Mouse (Mus musculus) gastrocnemius, adult 8-10 months (tissue): ENCODE measurements around the gene Gm17455. TPM values are rescaled to one million over a fixed set of nuclear protein-coding genes. Genes with fewer than 3 reads are reported as not detected.

Source experiments
- DNase-seq, 2 experiments: peaks; one replicate each; pipeline ENCODE4 v3.0.0; 2022; ENCODE audit warnings: low spot score in 2 of 2
- total RNA-seq, 4 experiments: library from RNA; stranded (reverse); gene quantifications; 2 replicates each; pipeline ENCODE4 v1.2.4; 2022

The Gm17455 gene
- total RNA-seq, 4 experiments from 2014 or later = not detected

DNA sequence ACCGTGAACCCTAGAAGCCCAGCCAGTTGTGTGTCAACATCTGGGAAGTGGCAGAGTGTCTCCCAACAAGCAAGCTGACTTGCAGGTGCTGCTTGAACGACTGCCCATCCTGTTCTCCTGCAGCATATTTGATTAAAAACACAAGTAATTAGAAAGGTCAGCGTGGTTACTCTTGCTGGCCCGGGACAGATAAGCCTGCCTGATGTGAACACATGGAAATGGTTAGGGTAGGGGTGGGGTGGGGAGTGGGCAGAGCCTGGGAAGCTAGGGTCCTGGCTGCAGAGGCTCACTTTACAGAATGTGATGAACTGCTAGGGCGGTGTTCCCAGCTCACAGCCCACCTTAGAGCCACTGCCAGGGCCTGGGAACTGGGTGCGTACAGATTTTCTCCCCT, 26.0 kb upstream of the Gm17455 start:
- DNase-seq = no peak

DNA sequence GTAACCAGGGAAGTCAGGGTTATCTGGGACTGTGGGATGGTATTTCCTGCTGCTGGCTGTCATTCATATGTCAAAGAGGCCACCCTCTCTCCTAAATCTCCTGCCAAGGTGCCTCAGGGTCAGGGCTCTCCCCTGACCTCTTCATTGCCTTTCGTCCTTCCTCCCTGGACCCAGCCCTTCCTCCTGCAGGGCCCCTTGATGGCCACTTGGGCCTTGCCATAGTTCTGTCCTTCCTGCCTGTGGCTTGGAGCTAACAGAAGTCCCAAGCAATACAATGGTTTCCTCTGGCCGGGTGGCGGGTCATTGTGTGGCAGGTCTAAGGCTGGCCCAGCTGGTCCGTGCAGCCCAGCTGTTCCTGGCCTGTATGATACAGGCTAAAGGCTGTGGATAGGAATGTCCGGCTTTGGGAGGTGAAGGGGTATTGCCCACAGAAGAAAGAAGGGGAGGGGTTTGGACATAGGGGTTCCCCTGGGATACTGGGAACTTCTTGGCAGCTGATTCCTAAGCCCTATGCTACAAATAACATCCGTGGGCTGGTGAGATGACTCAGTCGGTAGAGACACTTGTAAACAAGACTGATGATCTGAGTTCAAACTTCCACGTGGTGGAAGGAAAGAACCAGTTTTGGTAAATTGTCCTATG, 25.5 kb upstream of the Gm17455 start:
- DNase-seq = peak in 1 of 2 experiments; percentile 27

DNA sequence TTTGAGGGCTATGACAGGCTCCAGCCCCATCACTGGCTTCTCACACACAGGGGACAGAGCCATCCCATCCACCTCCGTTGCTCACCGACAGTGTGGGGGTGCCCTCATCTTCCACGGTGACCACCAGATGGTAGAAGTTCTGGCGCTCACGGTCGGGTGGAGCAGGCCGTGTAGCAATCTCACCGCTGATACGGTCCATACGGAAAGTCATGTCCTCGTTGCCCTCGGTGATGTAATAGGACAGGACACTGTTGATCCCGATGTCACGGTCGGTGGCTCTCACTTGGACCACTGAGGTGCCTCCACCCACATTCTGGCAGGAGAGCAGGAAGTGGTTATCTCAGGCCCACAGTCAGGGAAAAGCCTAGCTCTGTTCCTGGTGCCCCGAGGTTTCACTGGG, 22.8 kb upstream of the Gm17455 start:
- no peak for DNase-seq

DNA sequence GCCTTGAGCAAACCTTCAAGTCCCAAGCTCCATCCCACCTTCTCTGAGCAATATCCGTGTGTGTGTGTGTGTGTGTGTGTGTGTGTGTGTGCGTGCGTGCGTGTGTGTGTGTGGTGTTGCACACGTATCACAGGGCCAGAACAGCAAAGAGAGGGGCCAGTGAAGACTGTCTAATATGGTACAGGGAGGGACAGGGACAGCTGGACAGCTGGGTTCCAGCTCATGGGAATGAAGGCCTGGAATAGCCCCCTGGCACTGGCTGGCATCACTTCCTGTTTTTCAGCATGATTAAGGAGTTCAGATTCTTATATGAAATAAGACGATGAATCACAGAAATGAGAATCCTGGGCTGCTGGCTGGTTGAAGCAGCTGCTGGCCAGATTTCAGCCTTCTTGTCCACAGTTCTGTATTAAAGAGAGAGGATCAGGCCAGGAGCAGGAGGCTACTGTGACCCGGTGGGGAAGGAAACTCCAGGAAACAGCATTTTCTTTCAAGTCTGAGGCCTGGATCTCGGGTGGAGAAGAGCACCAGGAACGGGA, 20.0 kb upstream of the Gm17455 start:
- no peak for DNase-seq

DNA sequence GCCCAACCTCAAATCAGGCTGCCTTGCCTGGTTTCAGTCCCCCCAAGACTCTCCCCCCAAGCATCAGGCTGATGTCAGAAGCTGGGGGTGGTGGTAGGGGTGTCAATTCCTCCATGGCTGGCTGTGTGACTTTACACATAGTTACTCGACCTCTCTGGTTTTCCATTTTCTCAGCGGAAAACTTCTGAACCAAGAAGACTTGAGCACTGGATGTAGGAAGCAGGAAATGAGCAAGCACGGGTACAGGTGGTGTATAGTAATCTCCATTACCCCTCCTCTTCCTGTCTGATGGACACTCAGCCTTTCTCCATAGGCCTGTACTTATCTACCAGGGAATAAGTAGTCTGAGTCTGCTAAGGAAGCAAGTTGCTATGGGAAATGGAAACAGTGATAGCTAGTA, 19.3 kb upstream of the Gm17455 start:
- DNase-seq = no peak

DNA sequence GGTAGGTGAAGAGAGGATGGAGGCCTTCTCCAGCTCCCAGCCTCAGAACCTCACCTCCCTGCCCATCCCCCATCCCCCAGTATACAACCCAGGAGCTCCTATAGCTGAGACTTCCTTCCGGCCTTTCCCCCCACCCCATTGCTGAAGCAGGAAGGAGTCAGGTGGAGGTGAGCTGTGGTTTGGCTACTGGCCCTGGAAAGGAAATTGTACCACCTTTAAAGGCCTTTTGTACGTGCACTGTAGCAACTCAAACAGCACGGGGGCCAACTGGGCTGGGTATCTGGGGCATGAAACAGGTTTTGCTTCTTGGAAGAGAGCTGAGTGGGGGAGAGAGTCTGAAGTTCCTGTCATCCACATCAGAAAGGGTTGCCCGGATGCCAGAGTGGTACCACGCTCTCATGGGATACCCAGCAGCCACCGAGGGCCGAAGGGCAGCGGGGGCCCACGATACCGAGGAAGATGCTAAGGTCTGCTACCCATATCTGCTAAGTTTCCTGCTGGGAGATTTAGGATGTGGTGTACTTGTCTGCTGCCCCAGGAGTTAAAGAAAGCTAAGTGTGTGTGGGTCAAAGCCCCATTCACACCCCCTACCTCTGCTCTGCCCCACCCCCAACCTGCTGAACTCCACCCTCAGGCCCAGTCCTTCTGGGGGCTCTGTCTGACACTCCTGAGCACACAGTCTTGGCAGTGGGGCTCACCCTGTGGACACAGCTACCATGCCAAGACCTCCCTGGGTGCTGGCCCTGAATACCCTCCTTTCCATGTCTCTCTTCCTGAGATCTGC, 18.2 kb upstream of the Gm17455 start:
- DNase-seq = no peak

DNA sequence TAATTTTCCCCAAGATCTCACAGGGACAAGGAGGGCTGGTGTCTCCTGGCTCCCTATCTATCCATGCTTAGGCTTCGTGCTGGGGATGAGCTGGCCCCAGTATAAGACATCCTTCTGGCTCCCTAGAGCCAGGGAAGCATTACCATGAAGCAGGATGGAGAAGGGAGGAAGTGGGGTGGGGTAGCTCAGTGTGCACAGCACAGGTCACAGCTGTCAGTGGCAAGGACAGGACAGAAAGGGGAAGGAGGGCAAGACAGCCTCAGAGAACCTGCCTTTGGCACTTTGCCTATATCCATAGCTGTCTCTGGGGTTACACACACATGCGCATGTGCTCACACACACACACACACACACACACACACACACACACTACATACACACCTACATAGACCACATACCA, 11.2 kb upstream of the Gm17455 start:
- no peak for DNase-seq

DNA sequence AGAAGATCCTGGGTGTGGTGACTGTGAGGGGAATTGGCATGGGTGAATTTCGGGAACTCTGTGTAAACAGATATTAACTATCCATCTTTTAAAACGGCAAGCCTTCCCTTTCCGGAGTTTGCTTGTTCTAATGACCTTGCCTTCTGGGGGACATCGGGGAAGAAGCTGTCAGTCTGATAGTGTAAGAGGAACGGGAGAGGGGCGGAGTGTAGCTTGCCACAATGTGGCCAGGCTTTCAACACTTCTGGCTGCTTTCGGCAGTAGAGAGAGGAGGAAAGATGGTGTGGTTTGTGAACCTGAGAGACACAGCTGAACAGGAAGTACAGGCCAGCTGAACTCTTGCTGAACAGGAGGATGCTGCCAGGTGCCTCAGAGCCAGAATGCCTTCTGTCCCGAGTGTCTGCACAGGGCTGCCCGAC, 10.1 kb upstream of the Gm17455 start:
- no peak for DNase-seq

DNA sequence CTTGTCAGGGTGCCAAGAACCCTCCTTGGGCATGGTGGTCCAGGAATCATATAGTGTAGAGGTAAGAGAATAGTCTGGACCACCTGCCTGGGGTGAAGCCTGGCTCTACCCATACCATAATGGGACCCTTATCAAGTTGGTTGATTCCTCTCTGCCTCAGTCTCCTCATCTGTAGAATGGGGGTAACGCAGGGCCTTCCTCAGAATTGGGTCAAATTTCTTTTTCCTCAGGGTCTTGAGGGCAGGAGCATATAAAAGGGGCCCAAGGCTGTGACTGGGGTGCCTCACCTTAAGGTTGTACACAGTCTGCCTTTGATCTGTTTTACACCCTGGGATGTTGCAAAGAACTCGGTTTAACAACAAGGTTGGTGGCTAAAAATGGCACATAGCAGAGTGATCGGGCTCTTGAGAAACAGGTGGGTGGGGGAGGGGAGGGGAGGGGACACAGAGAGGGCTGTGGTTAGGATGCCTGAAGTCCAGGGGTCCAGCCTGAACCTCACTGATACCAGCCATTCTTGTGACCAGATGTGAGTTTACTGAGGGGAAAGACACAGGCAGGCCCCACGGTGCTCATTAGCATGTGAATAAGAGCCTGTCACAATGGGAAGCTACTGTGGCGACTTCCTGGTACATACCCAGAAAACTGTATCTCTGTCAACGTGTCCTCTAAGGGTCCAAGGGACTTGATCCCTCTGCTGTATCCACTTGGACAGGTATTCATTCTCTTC, 9.2 kb upstream of the Gm17455 start:
- DNase-seq = no peak

DNA sequence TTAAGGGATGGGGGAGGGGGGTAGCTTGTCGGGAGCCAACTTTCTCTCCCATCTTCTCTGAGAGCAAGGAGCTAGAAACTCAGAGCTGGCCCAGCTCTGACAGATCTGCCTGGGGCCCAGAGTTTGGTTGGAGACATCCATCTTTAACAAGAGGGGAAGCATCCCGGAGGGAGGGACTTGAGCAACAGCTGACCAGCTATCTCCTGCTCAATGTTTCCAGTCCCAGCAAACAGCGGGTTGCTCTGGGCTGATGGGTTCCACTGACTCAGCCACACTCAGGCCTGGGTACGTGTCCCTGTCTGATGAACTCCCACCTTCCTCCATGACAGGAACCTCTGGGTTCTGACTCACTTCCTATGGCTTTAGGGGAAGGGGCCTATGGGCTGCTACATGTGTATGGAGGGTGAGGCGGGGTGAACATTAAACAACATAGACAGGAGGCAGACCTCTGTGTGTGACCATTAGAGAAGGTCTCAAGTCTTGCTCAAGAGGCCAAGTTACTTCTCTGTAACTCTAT, 8.6 kb upstream of the Gm17455 start:
- no peak for DNase-seq

DNA sequence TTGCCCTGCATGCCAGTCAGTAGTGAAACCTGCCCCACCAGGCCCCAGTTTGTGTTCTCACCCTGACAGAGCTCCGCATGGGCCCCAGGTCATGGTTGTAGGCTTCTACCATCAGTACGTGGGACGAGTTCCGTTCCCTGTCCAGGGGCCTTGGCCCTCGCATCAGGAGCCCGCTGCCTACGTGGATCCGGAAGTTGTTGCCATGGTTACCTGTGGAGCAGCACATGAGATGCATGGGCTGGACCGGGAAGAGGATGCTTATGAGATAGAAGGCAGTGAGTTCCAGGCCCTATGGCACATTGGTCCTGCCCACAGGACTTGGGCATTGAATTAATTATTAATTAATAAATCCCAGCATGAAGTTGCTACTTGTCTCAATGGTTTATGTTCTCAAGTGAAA, 7.9 kb upstream of the Gm17455 start:
- no peak for DNase-seq

DNA sequence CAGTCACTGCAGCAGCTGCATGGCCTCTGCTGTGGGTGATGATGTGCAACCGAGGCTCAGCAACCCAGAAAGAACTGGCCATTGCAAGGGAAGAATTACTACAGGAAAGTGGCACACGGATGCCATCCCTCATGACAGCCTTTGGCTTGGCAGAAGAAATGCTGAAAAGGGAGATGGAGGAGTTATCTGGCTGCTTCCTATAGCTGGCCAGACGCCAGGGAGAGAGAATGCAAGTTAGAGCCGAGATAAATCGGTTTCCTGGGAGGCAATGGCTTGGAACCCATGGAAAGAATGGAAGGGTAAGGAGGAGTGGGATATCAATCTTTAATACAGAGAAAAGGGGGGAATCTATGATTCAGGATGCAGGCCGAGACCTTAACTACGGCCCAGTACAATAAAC, 4.6 kb upstream of the Gm17455 start:
- no peak for DNase-seq

DNA sequence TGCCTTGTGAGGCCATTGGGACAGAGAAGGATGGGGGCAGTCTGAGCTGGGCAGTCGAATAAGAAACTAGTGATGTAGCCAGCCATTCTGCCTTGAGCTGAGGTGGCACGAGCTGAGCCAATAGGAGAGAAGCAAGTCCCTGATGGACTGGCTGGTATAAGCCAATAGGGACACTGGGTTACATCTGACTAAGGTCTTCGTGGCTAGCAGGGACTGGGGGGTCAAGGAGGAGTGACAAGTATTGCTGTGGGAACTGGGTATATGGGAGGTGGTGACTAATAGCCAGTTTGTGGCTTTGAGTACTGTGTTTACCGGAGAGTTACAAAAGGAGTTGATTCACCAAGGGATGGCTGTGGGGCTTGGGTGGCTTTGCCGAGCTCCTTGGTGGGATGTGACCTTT, 3.9 kb upstream of the Gm17455 start:
- no peak for DNase-seq

DNA sequence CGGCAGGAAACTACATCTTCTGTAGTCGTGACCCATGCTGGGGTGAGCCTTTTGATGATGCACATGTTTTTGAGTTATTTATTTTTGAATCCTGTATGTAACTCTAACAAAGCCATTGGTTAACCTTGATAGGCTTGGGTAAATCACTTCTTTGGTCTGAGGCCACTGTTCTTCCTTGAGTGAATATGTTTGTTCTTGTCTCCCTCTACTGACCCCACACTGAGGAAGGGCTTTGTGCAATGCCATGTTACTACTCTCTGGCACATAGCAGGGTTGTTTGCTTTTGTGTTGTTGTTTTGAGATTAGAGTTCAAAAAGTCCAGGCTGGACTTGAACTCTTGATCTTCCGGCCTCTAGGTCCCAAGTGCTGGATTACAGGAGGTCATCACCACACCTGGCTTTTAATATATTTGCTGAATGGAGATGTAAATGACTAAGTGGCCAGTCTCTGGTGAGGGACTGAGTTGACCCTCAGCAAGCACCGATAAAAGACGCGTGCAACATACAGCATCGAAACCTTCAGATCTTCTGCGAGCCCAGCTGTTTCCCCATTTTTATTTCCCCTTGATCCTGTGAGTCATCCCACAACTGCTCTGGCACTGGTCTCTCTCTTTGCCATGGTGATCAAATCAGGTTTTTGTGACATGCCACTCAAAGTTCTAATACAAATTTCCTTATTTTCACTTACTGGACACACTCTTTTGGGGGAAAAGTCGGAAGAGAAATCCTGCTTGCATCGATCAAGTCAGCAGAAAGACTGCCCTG, 1.3 kb upstream of the Gm17455 start:
- no peak for DNase-seq

DNA sequence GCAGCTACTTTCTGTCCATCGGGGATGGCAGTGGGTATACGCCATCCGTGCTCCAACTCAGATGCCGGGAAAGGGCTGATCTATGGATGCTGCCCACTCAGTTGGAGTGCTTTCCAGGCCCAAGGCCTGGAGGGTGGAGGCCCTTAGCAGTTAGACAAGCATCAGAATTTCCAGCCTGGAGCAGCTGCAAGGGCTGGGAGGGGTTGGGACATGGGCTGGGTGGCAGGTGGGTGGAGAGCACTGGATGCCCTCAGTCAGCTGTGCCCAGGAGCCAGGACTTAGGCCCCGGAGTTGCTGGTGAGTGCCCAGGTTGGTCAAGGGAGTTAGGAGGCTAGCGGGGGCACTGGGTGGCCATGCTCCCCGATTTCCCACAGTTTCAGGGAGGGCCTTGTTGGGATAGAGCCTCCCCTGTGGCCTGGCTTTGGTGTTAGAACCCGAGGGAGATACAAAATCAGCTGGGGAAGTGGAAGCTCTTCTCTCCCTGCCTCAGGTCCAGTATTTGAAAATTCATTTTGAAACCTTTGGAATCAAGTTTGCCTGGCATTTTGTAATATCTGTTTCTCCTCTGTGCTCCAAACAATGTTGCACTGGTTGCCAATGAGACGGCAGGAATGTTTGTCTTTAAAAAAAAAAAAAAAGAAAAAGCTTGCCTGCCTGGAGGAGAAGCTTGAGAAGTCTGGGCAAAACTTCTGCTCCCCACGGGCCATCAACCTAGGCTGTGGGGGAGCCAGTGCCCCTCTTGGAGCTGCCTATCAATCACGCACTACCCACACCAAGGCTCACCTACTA, 1.2 kb downstream of the Gm17455 start:
- DNase-seq = no peak

DNA sequence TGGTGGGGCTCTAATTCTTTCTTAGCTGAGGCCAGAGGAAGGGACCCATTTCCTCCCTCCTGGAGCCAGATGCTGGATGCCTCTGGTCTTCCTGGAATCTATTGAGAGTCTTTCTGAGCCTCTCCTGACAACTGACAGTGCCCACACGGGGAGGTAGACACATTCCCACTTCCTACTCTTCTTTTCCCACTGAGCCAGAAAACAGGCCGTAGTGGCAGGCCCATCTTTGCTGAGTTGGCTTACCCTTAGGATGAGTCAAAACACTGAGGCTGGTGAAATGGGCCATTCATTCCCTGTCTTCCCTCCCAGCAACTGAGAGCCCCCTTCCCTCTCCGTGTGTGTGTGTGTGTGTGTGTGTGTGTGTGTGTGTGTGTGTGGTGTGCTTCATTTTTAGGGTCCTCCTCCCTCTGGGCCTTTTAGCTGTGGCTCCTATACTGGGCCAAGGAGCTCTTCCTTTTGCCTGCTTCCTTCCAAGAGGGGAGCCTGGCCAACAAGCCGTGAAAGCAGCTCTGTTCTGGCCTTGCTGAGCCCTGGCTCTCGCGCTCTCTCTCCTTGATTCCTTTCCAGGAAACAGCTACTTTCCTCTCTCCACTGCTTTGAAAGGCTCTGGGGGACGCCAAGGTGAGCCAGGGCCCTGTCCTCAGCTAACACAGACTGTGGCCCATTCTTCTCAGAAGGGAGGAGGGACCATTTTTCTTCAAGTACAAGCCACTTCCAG, 6.1 kb downstream of the Gm17455 start:
- DNase-seq = peak; percentile 14 to 33

DNA sequence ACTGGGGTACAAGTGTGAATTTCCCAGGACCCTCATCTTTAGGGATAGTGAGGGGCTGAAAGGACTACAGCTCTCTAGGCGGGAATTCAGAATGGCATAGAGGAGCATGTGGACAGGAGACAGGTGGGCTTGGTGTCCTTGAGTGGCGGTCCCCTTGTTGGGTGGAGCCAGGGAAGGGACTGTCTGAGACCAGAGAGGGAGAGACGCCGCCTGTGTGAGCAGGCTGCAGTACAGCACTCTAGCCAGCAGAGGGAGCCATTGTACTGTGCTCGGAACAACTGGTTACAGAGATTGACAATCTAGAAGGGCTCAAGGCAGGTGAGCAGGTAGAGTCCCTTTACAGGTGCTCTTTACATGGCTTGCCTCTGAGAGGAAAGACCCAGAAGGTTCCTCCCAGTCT, 8.3 kb downstream of the Gm17455 start:
- peak; percentile 26 to 30 for DNase-seq

DNA sequence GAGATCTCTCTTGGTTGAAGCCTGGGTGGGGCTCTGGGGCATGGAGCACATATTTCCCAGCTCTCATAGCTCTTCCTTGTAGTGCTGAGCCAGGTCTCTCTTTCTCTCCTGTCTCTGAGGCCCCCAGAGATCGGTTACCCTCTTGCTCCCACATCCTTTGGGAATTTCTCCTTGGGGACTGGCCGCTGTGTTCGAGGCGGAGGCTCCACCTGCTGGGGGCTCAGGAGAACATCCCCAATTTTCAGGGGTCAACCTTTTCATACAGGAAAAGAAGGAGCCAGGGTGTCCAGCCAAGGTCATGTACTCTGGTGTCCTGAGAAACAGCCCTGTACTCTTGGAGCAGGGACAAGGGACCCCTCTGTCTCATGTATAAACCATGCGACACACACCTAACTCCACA, 12.3 kb downstream of the Gm17455 start:
- DNase-seq = no peak

DNA sequence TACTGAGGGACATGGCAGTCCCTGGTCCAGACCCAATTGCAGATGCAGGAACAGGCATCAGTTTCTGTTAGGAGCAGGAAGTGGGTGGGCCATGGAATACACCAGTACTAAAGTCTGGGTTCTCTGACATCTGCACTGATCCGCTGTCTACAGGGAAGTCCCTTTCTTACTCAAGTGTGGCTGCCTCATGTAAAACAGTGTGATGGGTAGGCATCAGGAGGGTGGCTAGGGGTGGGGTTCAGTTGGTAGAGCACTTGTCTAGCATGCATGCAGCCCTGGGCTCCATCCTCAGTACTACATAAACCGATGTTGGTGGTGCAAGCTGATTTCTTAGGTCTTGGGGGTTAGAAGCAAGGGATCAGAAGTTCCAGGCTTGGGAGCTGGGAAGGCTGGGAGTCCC, 14.2 kb downstream of the Gm17455 start:
- no peak for DNase-seq

DNA sequence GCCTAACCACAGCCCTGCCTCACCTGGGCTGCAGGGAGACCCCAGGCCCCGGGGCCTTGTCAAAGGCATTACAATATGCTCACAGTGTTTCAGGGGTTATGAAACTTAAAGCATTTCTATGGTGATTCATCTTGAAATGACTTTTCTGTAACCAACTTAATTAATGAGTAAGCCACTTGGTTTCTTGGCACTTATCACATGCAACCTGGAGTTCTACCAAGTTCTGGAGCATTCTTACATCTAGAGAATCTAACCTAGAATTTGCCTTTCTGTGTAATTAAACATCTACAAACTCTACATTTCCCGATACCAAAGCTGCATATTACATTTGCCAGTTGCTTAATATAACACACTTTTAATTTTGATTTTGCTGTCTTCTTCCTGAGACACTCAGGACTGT, 17.5 kb downstream of the Gm17455 start:
- no peak for DNase-seq
